Comparison of ENCODE assay signal across 15 mouse cellular contexts in the genomic region with DNA sequence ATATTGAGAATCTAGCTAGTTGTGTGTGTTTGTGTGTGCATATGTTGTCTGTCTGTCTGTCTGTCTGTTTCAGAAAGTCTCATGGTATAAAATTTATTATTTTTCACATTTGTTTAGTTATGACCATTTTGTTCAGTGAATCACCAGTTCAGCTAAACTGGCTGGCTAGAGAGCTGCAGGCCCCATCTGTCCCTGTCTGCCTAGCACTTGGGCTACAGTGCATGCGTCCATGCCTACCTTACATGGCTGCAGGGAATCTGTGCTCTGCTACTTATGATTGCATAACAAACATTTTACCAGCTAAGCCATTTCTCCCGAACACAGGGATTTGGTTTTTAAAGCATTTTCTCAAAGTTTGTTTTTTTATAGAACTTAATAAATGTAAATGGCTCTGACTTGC.
DNase-seq lines count a peak whose midpoint lies in the region; ATAC-seq lines count a peak whose summit lies in the region.
"Had no signal": no experiment of that assay in that cellular context is flagged by ENCODE, and none has a peak within 500 bp of the region (broad histone marks: within the 10 kb centered on the region; RNA-seq: fewer than 3 reads in every experiment).

No protein-coding gene starts in this region.

- DNase-seq in brain, adult 2 months (ENCODE audit: low read depth, low spot score), result peak; percentile 86
- peak; percentile 70 for DNase-seq in cerebellum, adult 11-12 months
- DNase-seq in cerebellum, adult 9-10 months, result peak; percentile 78
- DNase-seq in cerebellum, postnatal 25 days, result peak; percentile 50 to 70
- no peak for DNase-seq in thymus, adult 18-20 months
- no peak for DNase-seq in adrenal gland, postnatal 4 days (ENCODE audit: low spot score in 2 of 2)
- DNase-seq: adrenal gland, postnatal 14 days; embryo, embryonic 11 days; gastrocnemius, postnatal 14 days; kidney, adult 2 months had no signal

- ATAC-seq in monocyte, adult 5-6 weeks (replicated peaks; ENCODE audit: insufficient number of reproducible peaks, low FRiP score, low TSS enrichment, poor library complexity, severe bottlenecking), result no peak
- ATAC-seq: activated CD4-positive, CD25-positive, alpha-beta regulatory T cell, adult 4 months; forebrain, embryonic 15.5 days; intestine, embryonic 16.5 days; Patski had no signal

Comparison
In these comparisons a context has a peak if more than half of its experiments do, and no peak if none do; other contexts are left out.
1. DNase-seq: peak in brain, adult 2 months (single experiment), cerebellum, adult 11-12 months (single experiment), cerebellum, adult 9-10 months (single experiment) and cerebellum, postnatal 25 days (2 of 2); none in thymus, adult 18-20 months (0 of 2) and adrenal gland, postnatal 4 days (0 of 2).